Mouse (Mus musculus) liver, adult 2 months (tissue): ENCODE results near the gene Smg1. TPM values are rescaled to one million over a fixed set of nuclear protein-coding genes. Genes with fewer than 3 reads are reported as not detected.
A peak's percentile ranks its signal among the peaks of the same experiment; 100 is the strongest.

Experiments used
- DNase-seq: peaks from one replicate; pipeline ENCODE4 v3.0.0-alpha.2; 2011; ENCODE audit warnings: low read depth, low spot score; ENCODE audit errors: extremely low read depth
- H3K27ac ChIP-seq: fragments of 200-500 bp; replicated peaks from 2 replicates; pipeline ENCODE4 v1.5.1; 2012; ENCODE audit warnings: low read depth, mild to moderate bottlenecking, control low read depth, inconsistent platforms, low read length; ENCODE audit not compliant: insufficient read depth
- H3K27me3 ChIP-seq: fragments of 200-500 bp; 2 replicates; pipeline ENCODE4 v1.6.1; 2012; ENCODE audit warnings: mild to moderate bottlenecking, moderate library complexity, low read length, inconsistent platforms; ENCODE audit not compliant: control insufficient read depth, insufficient read depth
- H3K36me3 ChIP-seq: fragments of 200-500 bp; 2 replicates; pipeline ENCODE4 v1.6.1; 2012; ENCODE audit warnings: low read length, inconsistent platforms; ENCODE audit not compliant: control insufficient read depth, insufficient read depth
- H3K4me1 ChIP-seq: fragments of 200-500 bp; 2 replicates; pipeline ENCODE4 v1.6.1; 2011; ENCODE audit warnings: low read length; ENCODE audit not compliant: control insufficient read depth, insufficient read depth
- H3K4me3 ChIP-seq: fragments of 200-500 bp; 2 replicates; pipeline ENCODE4 v1.5.1; 2011; ENCODE audit warnings: low read depth, mild to moderate bottlenecking, control low read depth, low read length, moderate library complexity; ENCODE audit not compliant: insufficient read depth
- H3K79me2 ChIP-seq: fragments of 200-500 bp; 2 replicates; pipeline ENCODE4 v1.6.1; 2012; ENCODE audit warnings: inconsistent platforms, mild to moderate bottlenecking, low read length, moderate library complexity; ENCODE audit not compliant: control insufficient read depth, insufficient read depth
- H3K9ac ChIP-seq: fragments of 200-500 bp; 2 replicates; pipeline ENCODE4 v1.6.1; 2012; ENCODE audit warnings: low read depth, mild to moderate bottlenecking, control low read depth, inconsistent platforms, low read length
- CTCF ChIP-seq: fragments of 200-500 bp; IDR thresholded peaks from 2 replicates; pipeline ENCODE4 v1.5.1; 2011; ENCODE audit warnings: low read depth, low read length, control low read depth
- POLR2A ChIP-seq: fragments of 200-500 bp; IDR thresholded peaks from 2 replicates; pipeline ENCODE4 v1.6.1; 2011; ENCODE audit warnings: low read length, control low read depth; ENCODE audit not compliant: insufficient read depth; ENCODE audit errors: extremely low read depth
- WGBS: fragments of 180-500 bp; shearing (Covaris S2); methylation state at CpG from one replicate; pipeline ENCODE4 v1.1.7; 2018; 5-methylcytosine and 5-hydroxymethylcytosine counted together
- polyA plus RNA-seq: library from polyadenylated mRNA; depleted of rRNA; stranded (reverse); fragments of >200 nt; gene quantifications from 2 replicates; pipeline ENCODE4 v1.2.3, GENCODE M21; 2012
- total RNA-seq: library from RNA; depleted of rRNA; stranded (reverse); fragments of >200 nt; gene quantifications from 2 replicates; pipeline ENCODE4 v1.2.3, GENCODE M21; 2014

Smg1 gene
- total and polyA plus RNA-seq, 2 experiments: 5.7 to 27.9 TPM

- Histone ChIP-seq H3K36me3 (peaks cover 61% of the 10 kb centered on the region), H3K4me1 (peaks cover 16% of the 10 kb centered on the region)
- WGBS: under 1% methylated on average over 40 of the region's 40 CpGs
Measured at GRCm38 (mm10) chr7:118115877-118116568, 127.4 kb downstream of the Smg1 start, which contains the start of gene Rps15a. Gene Rps15a (minus strand): TSS chr7:118116188.

DNA sequence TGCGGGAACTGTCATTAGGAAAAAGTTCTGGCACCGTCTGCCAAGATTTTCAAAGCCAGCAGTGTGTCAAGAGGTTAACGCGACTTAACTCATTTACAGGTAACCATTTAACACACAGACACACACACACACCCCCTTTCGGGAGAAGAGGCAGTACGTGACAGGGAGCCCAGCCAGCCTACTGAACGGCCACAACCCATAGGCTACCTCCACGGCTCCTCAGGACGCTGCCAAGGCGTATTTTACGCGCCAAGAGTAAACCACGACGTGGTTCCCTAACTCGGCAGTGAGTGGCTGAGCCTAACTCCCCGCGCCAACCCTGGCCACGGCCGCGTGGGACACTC lies 128.0 kb downstream of the Smg1 start:
- peak overlapping the region; percentile 50 for H3K27ac ChIP-seq
- peaks cover 61% of the 10 kb centered on the region for H3K36me3 ChIP-seq
- H3K27me3 ChIP-seq: no peaks in the 10 kb centered on the region
- H3K79me2 ChIP-seq: peaks cover 10% of the 10 kb centered on the region
- DNase-seq: no peak
- TF ChIP-seq POLR2A (no peak), CTCF (no peak)
- peaks cover 16% of the 10 kb centered on the region for H3K4me1 ChIP-seq
- H3K9ac ChIP-seq: peak overlapping the region; percentile 82
- under 1% methylated on average over 20 of the region's 20 CpGs for WGBS
- peak overlapping the region; percentile 69 for H3K4me3 ChIP-seq

More at GRCm38 (mm10) chr7:118115877-118116568, 127.4 kb downstream of the Smg1 start, which contains the start of gene Rps15a:
- peak within 1 kb of the TSS; percentile 69 for H3K4me3 ChIP-seq
- peak; percentile 9; the same call in 1 of the 2 replicates for TF ChIP-seq CTCF
- TF ChIP-seq POLR2A: peak; percentile 54; the same call in 1 of the 2 replicates
- no peaks in the 10 kb centered on the region for H3K27me3 ChIP-seq
- peak within 1 kb of the TSS; percentile 72 for H3K27ac ChIP-seq
- peaks cover 10% of the 10 kb centered on the region for H3K79me2 ChIP-seq
- H3K9ac ChIP-seq: peak within 1 kb of the TSS; percentile 82
- peak; percentile 89 for DNase-seq

- 70% methylated on average over 5 of the region's 5 CpGs for WGBS
- Histone ChIP-seq H3K9ac (no peak overlapping the region), H3K36me3 (peaks cover 62% of the 10 kb centered on the region), H3K4me3 (no peak overlapping the region), H3K4me1 (peaks cover 16% of the 10 kb centered on the region), H3K27me3 (no peaks in the 10 kb centered on the region), H3K79me2 (peaks cover 10% of the 10 kb centered on the region), H3K27ac (no peak overlapping the region)
- no peak for DNase-seq
- no peak for TF ChIP-seq CTCF
- TF ChIP-seq POLR2A: no peak
Measured at GRCm38 (mm10) chr7:118113541-118114297, 129.8 kb downstream of the Smg1 start.

GRCm38 (mm10) chr7:118111128-118111527 lies 132.3 kb downstream of the Smg1 start:
- Histone ChIP-seq H3K36me3 (peaks cover 83% of the 10 kb centered on the region), H3K9ac (no peak overlapping the region), H3K79me2 (peaks cover 10% of the 10 kb centered on the region), H3K4me1 (peaks cover 16% of the 10 kb centered on the region), H3K27me3 (no peaks in the 10 kb centered on the region), H3K27ac (no peak overlapping the region), H3K4me3 (no peak overlapping the region)
- TF ChIP-seq POLR2A: no peak
- TF ChIP-seq CTCF: no peak
- no peak for DNase-seq
- 65% methylated on average over 3 of the region's 3 CpGs for WGBS

- H3K79me2 ChIP-seq: no peaks in the 10 kb centered on the region
- H3K4me1 ChIP-seq: peaks cover 6% of the 10 kb centered on the region
- TF ChIP-seq POLR2A: no peak
- TF ChIP-seq CTCF: no peak
- H3K9ac ChIP-seq: no peak overlapping the region
- 77% methylated on average over 1 of the region's 1 CpGs for WGBS
- no peak for DNase-seq
- no peak overlapping the region for H3K4me3 ChIP-seq
- no peak overlapping the region for H3K27ac ChIP-seq
- peaks cover 69% of the 10 kb centered on the region for H3K36me3 ChIP-seq
- H3K27me3 ChIP-seq: no peaks in the 10 kb centered on the region
Measured at GRCm38 (mm10) chr7:118107671-118108070, 135.8 kb downstream of the Smg1 start.
